Mouse (Mus musculus) G1E (cell line): ENCODE data around the gene Slc37a3. TPM values are rescaled to one million over a fixed set of nuclear protein-coding genes. Genes with fewer than 3 reads are reported as not detected.

Experiments used
- ATAC-seq: 2 replicates; pipeline ENCODE4 v1.8.0; 2016; ENCODE audit warnings: mild to moderate bottlenecking; ENCODE audit not compliant: insufficient number of reproducible peaks, poor library complexity, low FRiP score, severe bottlenecking; ENCODE audit errors: extremely low read depth
- DNase-seq: peaks from one replicate; pipeline ENCODE4 v3.0.0; 2012; ENCODE audit warnings: low spot score
- H3K27me3 ChIP-seq: 2 replicates; pipeline ENCODE4 v1.6.1; 2012; ENCODE audit warnings: mild to moderate bottlenecking, low read length, inconsistent platforms; ENCODE audit not compliant: insufficient read depth
- H3K36me3 ChIP-seq: replicated peaks from 2 replicates; pipeline ENCODE3; 2012; ENCODE audit warnings: mild to moderate bottlenecking, inconsistent platforms
- H3K4me1 ChIP-seq: 2 replicates; pipeline ENCODE4 v1.6.1; 2012; ENCODE audit warnings: low read depth, low read length, inconsistent platforms, mixed read lengths; ENCODE audit not compliant: insufficient read depth
- H3K4me3 ChIP-seq: 2 replicates; pipeline ENCODE4 v1.5.1; 2012; ENCODE audit warnings: low read depth, mild to moderate bottlenecking, inconsistent platforms, low read length, moderate library complexity, mixed read lengths
- H3K9me3 ChIP-seq: replicated peaks from 2 replicates; pipeline ENCODE4 v1.6.1; 2012; ENCODE audit warnings: inconsistent platforms
- CTCF ChIP-seq: IDR thresholded peaks from 2 replicates; pipeline ENCODE4 v1.5.1; 2012; ENCODE audit warnings: low read depth, low read length, inconsistent platforms, mixed read lengths
- GATA1 ChIP-seq: IDR thresholded peaks from 2 replicates; pipeline ENCODE4 v1.6.1; 2012; ENCODE audit warnings: borderline replicate concordance, low read length, inconsistent platforms, mixed read lengths
- GATA2 ChIP-seq: IDR thresholded peaks from 2 replicates; pipeline ENCODE4 v1.6.1; 2012; ENCODE audit warnings: low read depth, low read length, inconsistent platforms, borderline replicate concordance
- POLR2AphosphoS5 ChIP-seq: IDR thresholded peaks from 2 replicates; pipeline ENCODE4 v1.6.1; 2012; ENCODE audit warnings: low read depth, low read length, inconsistent platforms; ENCODE audit not compliant: insufficient replicate concordance
- TAL1 ChIP-seq: conservative IDR thresholded peaks from 2 replicates; pipeline ENCODE4 v1.6.1; 2012; ENCODE audit warnings: low read depth, low read length, inconsistent platforms, mixed read lengths
- polyA plus RNA-seq: library from polyadenylated mRNA; stranded (reverse); fragments of >175 nt; gene quantifications from 2 replicates; pipeline ENCODE4 v1.2.3, GENCODE M21; 2012
- total RNA-seq, 2 experiments: library from RNA; stranded (forward) in 1 of 2; stranded (reverse) in 1 of 2; fragments of 200-1000 nt in 1 of 2; fragments of >200 nt in 1 of 2; fragmentation: Nextera tagmentation in 1 of 2; gene quantifications; 2 replicates each; pipeline ENCODE4 v1.2.3; 2014 to 2017

Gene Slc37a3
- total and polyA plus RNA-seq, 3 experiments: 2.1 to 22.4 (median 18.0) TPM

DNA sequence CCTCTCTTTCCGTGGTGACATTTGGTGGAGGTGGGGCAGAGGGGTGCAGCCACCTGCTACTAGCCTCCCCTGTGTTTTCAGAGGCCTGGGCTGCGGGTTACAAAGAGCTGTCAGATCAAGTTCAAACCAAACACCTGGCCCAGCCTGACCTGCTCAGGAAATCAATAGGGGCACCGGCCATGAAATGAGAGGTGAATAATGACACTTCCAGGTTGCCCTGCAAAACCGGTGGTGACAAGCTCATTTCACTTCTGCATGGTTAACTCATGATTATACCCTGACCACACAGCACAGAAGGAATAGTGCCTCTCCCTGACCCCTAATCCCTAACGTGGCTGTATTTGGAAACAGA, 90.8 kb downstream of the Slc37a3 start:
- no peak overlapping the region for H3K4me3 ChIP-seq
- H3K4me1 ChIP-seq: peaks cover 4% of the 10 kb centered on the region; the same call in 1 of the 2 replicates
- ATAC-seq (no peak), DNase-seq (no peak)
- H3K36me3 ChIP-seq: no peaks in the 10 kb centered on the region
- peaks cover 6% of the 10 kb centered on the region for H3K27me3 ChIP-seq
- H3K9me3 ChIP-seq: no peaks in the 10 kb centered on the region
- TF ChIP-seq GATA2 (no peak), TAL1 (no peak)

DNA sequence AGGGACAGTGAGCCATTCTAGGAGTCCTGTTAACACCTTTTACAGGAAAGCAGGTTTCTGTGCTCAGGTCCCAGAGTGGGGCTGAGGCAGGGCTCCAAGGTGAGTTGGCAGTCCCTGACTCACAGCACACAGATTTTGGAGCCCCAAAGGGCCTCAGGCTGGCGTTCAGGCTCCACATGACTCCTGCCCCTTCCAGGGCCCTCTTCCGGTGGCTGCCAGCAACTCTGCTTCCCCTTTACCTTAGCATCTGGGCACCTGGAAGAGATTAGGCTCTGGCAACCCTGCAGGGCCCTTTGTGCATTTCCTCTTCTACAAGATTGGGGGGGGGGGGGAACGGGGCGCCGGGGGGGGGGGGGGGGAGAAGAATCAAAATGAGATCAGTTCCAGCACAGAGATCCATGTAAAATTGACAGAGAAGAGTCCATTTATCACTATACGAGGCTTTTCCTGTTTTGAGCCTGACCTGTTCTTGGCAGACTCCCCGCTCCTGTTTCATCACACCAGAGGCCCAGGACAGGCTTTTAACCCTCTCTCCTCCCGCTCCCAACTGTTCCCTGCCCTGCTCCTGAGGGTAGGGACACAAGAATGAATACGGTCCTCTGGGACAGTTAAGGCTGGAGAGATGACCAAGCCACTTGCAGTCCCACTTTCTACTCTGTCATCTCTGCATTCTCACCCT, 91.3 kb downstream of the Slc37a3 start:
- ATAC-seq (no peak), DNase-seq (no peak)
- no peaks in the 10 kb centered on the region for H3K36me3 ChIP-seq
- H3K27me3 ChIP-seq: peaks cover 6% of the 10 kb centered on the region
- peaks cover 4% of the 10 kb centered on the region; the same call in 1 of the 2 replicates for H3K4me1 ChIP-seq
- no peak for TF ChIP-seq POLR2AphosphoS5
- TF ChIP-seq CTCF: no peak
- TF ChIP-seq TAL1: no peak
- no peak for TF ChIP-seq GATA1
- no peak for TF ChIP-seq GATA2
- H3K9me3 ChIP-seq: no peaks in the 10 kb centered on the region
- no peak overlapping the region for H3K4me3 ChIP-seq

DNA sequence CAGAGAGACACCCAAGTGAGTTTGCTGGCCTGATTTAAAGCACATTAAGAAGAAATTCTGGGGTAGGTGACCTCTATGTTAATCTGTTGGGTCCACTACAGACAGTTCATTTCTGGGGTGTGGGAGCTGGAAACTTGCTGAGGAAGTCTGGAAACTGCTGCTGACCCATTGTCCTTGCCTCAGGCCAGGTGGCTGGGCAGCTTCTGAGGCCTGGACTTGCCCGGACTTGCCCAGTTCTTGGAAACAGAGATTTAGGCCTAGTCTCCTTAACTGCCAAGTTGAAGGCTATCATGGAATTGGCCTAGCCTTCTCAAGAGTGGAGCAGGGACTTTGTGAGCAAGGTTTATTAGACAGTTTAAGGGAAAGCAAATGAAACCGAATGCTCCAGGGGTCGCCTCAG, 92.6 kb downstream of the Slc37a3 start:
- Histone ChIP-seq H3K4me1 (peaks cover 4% of the 10 kb centered on the region; the same call in 1 of the 2 replicates), H3K4me3 (no peak overlapping the region), H3K27me3 (peaks cover 3% of the 10 kb centered on the region; the same call in 1 of the 2 replicates), H3K36me3 (no peaks in the 10 kb centered on the region), H3K9me3 (no peaks in the 10 kb centered on the region)
- TF ChIP-seq GATA2: no peak
- TF ChIP-seq GATA1: no peak
- no peak for TF ChIP-seq POLR2AphosphoS5
- no peak for TF ChIP-seq TAL1
- TF ChIP-seq CTCF: no peak
- DNase-seq: no peak
- ATAC-seq: no peak

Other genes starting within 250 kb of the Slc37a3 start
- gene Kdm7a, start 170.9 kb downstream of the Slc37a3 start, total RNA-seq (2014; fragmentation: Nextera tagmentation): 29.0 and 45.1 TPM in 2 replicates
- gene Kdm7a, start 170.9 kb downstream of the Slc37a3 start, total RNA-seq (2017): 6.7 and 9.0 TPM in 2 replicates
- 0.50 and 0.76 TPM in 2 replicates for gene Kdm7a, start 170.9 kb downstream of the Slc37a3 start, polyA plus RNA-seq
- not detected in 2 replicates for gene Rab19, start 3.5 kb upstream of the Slc37a3 start, total RNA-seq (2014; fragmentation: Nextera tagmentation)
- gene Rab19, start 3.5 kb upstream of the Slc37a3 start, total RNA-seq (2017): 1.9 and 2.5 TPM in 2 replicates
- gene Rab19, start 3.5 kb upstream of the Slc37a3 start, polyA plus RNA-seq: not detected in 2 replicates
- 39.8 and 60.5 TPM in 2 replicates for gene Mkrn1, start 42.8 kb upstream of the Slc37a3 start, total RNA-seq (2014; fragmentation: Nextera tagmentation)
- gene Mkrn1, start 42.8 kb upstream of the Slc37a3 start, total RNA-seq (2017): 58.6 and 59.5 TPM in 2 replicates
- gene Mkrn1, start 42.8 kb upstream of the Slc37a3 start, polyA plus RNA-seq: 45.4 and 66.4 TPM in 2 replicates
- gene Dennd2a, start 180.2 kb upstream of the Slc37a3 start, total RNA-seq (2014; fragmentation: Nextera tagmentation): not detected in 2 replicates
- gene Dennd2a, start 180.2 kb upstream of the Slc37a3 start, total RNA-seq (2017): 0.12 and 0.38 TPM in 2 replicates
- not detected in 2 replicates for gene Dennd2a, start 180.2 kb upstream of the Slc37a3 start, polyA plus RNA-seq
- 6.8 and 10.0 TPM in 2 replicates for gene Adck2, start 196.2 kb upstream of the Slc37a3 start, total RNA-seq (2014; fragmentation: Nextera tagmentation)
- gene Adck2, start 196.2 kb upstream of the Slc37a3 start, total RNA-seq (2017): 5.3 and 9.8 TPM in 2 replicates
- gene Adck2, start 196.2 kb upstream of the Slc37a3 start, polyA plus RNA-seq: 10.6 and 12.1 TPM in 2 replicates
- gene Gm42420, start 208.1 kb upstream of the Slc37a3 start, total RNA-seq (2014; fragmentation: Nextera tagmentation): not detected in 2 replicates
- 0.27 TPM in 1 of 2 replicates, not detected in the other for gene Gm42420, start 208.1 kb upstream of the Slc37a3 start, total RNA-seq (2017)
- gene Gm42420, start 208.1 kb upstream of the Slc37a3 start, polyA plus RNA-seq: not detected in 2 replicates
- gene Ndufb2, start 214.9 kb upstream of the Slc37a3 start, total RNA-seq (2014; fragmentation: Nextera tagmentation): 18.2 and 22.0 TPM in 2 replicates
- gene Ndufb2, start 214.9 kb upstream of the Slc37a3 start, total RNA-seq (2017): 76.2 and 78.6 TPM in 2 replicates
- 155 and 244 TPM in 2 replicates for gene Ndufb2, start 214.9 kb upstream of the Slc37a3 start, polyA plus RNA-seq